In the genomic region with DNA sequence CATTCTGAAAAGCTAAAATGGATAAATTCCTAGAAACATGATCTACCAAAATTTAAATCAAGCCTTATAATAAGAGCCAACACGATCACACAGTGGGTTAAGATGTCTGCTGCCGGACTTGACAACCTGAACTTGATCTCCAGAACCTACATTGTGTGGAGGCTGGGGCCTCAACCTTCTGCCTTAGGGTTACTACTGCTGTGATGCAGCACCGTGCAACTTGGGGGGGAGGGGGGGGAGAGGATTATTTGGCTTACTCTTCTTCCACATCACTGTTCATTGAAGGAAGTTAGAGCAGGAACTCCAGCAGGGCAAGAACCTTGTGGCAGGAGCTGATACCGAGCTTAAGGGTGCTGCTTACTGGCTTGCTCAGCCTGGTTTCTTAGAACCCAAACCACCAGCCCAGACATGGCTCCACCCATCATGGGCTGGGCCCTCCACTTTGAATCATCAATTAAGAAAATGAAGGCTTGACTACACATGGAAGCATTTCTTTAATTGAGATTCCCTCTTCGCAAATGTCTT, we compare ENCODE assay signal across 16 mouse cellular contexts.
DNase-seq lines count a peak whose midpoint lies in the region; ATAC-seq and TF ChIP-seq lines count a peak whose summit lies in the region.
"Had no signal": no experiment of that assay in that cellular context is flagged by ENCODE, and none has a peak within 500 bp of the region (broad histone marks: within the 10 kb centered on the region; RNA-seq: fewer than 3 reads in every experiment).

No protein-coding gene starts in this region.

- no peaks in the 10 kb centered on the region for H3K27me3 ChIP-seq in forebrain, embryonic 12.5 days
- no peaks in the 10 kb centered on the region for H3K27me3 ChIP-seq in forebrain, embryonic 10.5 days (ENCODE audit: poor library complexity, severe bottlenecking)
- no peaks in the 10 kb centered on the region for H3K27me3 ChIP-seq in liver, embryonic 15.5 days
- H3K27me3 ChIP-seq in lung, postnatal 0 days (replicated peaks; ENCODE audit: insufficient read depth, low read length) = no peaks in the 10 kb centered on the region

- peak overlapping the region; percentile 54; the same call in 1 of the 2 replicates for H3K27ac ChIP-seq in forebrain, embryonic 12.5 days
- no peak overlapping the region; the same call in 1 of the 2 replicates for H3K27ac ChIP-seq in forebrain, embryonic 10.5 days
- H3K27ac ChIP-seq in liver, embryonic 15.5 days (replicated peaks) = no peak overlapping the region
- H3K27ac ChIP-seq in lung, postnatal 0 days (ENCODE audit: low read length) = no peak overlapping the region
- H3K27ac ChIP-seq: gastrocnemius, adult 2 months had no signal

- H3K9ac ChIP-seq in forebrain, embryonic 12.5 days = no peak overlapping the region
- no peak overlapping the region for H3K9ac ChIP-seq in liver, embryonic 15.5 days
- H3K9ac ChIP-seq in lung, postnatal 0 days (replicated peaks; ENCODE audit: low read depth) = no peak overlapping the region

- no peak for DNase-seq in forebrain, embryonic 10.5 days (ENCODE audit: extremely low spot score, low spot score)
- peak; percentile 18 for DNase-seq in ES-CJ7 (ENCODE audit: low read depth, low spot score)
- DNase-seq in natural killer cell, adult 2 months (ENCODE audit: low spot score in 2 of 2) = no peak
- no peak for DNase-seq in thymus, postnatal 25 days
- DNase-seq in lung, postnatal 0 days (ENCODE audit: low spot score) = no peak
- DNase-seq: cerebellum, postnatal 25 days; gastrocnemius, adult 2 months; kidney, adult 2 months; lung, adult 18-20 months; right cerebral cortex, adult 18-20 months; thymus, postnatal 36 days had no signal

- H3K36me3 ChIP-seq in forebrain, embryonic 12.5 days (replicated peaks) = no peaks in the 10 kb centered on the region; the same call in 1 of the 2 replicates
- H3K36me3 ChIP-seq in forebrain, embryonic 10.5 days (replicated peaks) = peaks cover 27% of the 10 kb centered on the region
- 0 out of 2 replicates have a peak, but pooled peaks cover 4% of the 10 kb centered on the region for H3K36me3 ChIP-seq in liver, embryonic 15.5 days (replicated peaks)
- no peaks in the 10 kb centered on the region for H3K36me3 ChIP-seq in lung, postnatal 0 days (ENCODE audit: insufficient read depth, low read length)

- H3K4me3 ChIP-seq in forebrain, embryonic 12.5 days (replicated peaks) = no peak overlapping the region
- H3K4me3 ChIP-seq in forebrain, embryonic 10.5 days = no peak overlapping the region
- no peak overlapping the region for H3K4me3 ChIP-seq in liver, embryonic 15.5 days (replicated peaks)
- no peak overlapping the region for H3K4me3 ChIP-seq in lung, postnatal 0 days (ENCODE audit: low read depth, low read length)
- H3K4me3 ChIP-seq: gastrocnemius, adult 2 months; megakaryocyte, embryonic 14.5 days had no signal

- H3K4me2 ChIP-seq in forebrain, embryonic 12.5 days = 0 out of 2 replicates have a peak overlapping the region, but pooled peaks have one; percentile 8
- H3K4me2 ChIP-seq in liver, embryonic 15.5 days = no peak overlapping the region
- no peak overlapping the region for H3K4me2 ChIP-seq in lung, postnatal 0 days (replicated peaks; ENCODE audit: low read depth, low read length)
- H3K4me2 ChIP-seq: heart, embryonic 11.5 days had no signal

- no peak for TF ChIP-seq EP300 in lung, postnatal 0 days (IDR thresholded peaks at IDR 0.05)

- no peak for TF ChIP-seq CTCF in lung, postnatal 0 days (IDR thresholded peaks at IDR 0.05)

- peak; percentile 58; the same call in 1 of the 2 replicates for ATAC-seq in forebrain, embryonic 12.5 days (ENCODE audit: low FRiP score)
- peak; percentile 73 for ATAC-seq in erythroblast, adult 5-6 weeks (replicated peaks; ENCODE audit: low FRiP score, poor library complexity, severe bottlenecking)
- ATAC-seq in liver, embryonic 15.5 days (ENCODE audit: insufficient read depth) = peak; percentile 81
- no peak for ATAC-seq in lung, postnatal 0 days

- WGBS in forebrain, embryonic 12.5 days = 42% methylated on average over 5 of the region's 5 CpGs
- WGBS in forebrain, embryonic 10.5 days = 65% methylated on average over 5 of the region's 5 CpGs
- WGBS in liver, embryonic 15.5 days (ENCODE audit: insufficient replicate concordance) = 43% methylated on average over 5 of the region's 5 CpGs
- WGBS in lung, postnatal 0 days = 75% methylated on average over 5 of the region's 5 CpGs

- H3K9me3 ChIP-seq in forebrain, embryonic 12.5 days = no peaks in the 10 kb centered on the region
- H3K9me3 ChIP-seq in forebrain, embryonic 10.5 days = no peaks in the 10 kb centered on the region
- no peaks in the 10 kb centered on the region for H3K9me3 ChIP-seq in liver, embryonic 15.5 days (replicated peaks)
- no peaks in the 10 kb centered on the region for H3K9me3 ChIP-seq in lung, postnatal 0 days (ENCODE audit: low read length)

- H3K4me1 ChIP-seq in forebrain, embryonic 12.5 days = peaks cover 11% of the 10 kb centered on the region
- peaks cover 16% of the 10 kb centered on the region for H3K4me1 ChIP-seq in forebrain, embryonic 10.5 days
- peaks cover 12% of the 10 kb centered on the region for H3K4me1 ChIP-seq in liver, embryonic 15.5 days (replicated peaks)
- H3K4me1 ChIP-seq in lung, postnatal 0 days (ENCODE audit: insufficient read depth, low read depth, low read length) = no peaks in the 10 kb centered on the region
